Mouse (Mus musculus): Measurements from ENCODE around the gene Rhoa. TPM values are rescaled to one million over a fixed set of nuclear protein-coding genes. Genes with fewer than 3 reads are reported as not detected.
"Not testable (repeated sequence)": the region's sequence is repeated elsewhere in the genome, so short reads cannot be mapped to it uniquely, and the experiment has no call there.

Rhoa gene
- polyA plus RNA-seq, 1 experiment from 2014 or later = 448 TPM

DNA sequence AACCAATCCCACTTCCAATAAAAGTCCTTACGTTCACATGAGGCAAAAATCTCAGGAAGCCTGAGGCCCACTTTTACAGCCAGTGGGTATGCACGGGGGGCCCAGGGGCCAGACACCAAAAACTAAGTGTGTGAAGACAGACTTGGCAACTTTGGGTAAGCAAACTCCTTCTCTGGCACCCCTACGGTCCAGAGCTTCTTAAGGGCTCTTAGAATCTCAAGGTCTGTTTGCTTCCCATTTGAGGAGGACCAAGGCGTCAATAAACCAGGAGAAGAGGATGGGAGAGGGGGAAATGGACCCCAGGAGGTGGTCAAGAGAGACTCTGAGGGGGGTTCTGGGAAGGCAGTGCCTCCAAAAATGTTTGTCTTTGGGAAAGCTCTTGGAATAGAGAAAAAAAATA is 32.4 kb upstream of the Rhoa start:
- no peaks in the 10 kb centered on the region for H3K36me3 ChIP-seq (ENCODE audit: insufficient read depth, low read length)
- WGBS = 80% methylated on average over 4 of the region's 4 CpGs
- no peaks in the 10 kb centered on the region for H3K9me3 ChIP-seq (replicated peaks; ENCODE audit: low read length)
- H3K9ac ChIP-seq (ENCODE audit: low read depth, low read length) = no peak overlapping the region
- no peaks in the 10 kb centered on the region for H3K27me3 ChIP-seq (ENCODE audit: insufficient read depth, low read length)
- H3K4me2 ChIP-seq (ENCODE audit: low read length) = no peak overlapping the region
- H3K4me3 ChIP-seq (replicated peaks; ENCODE audit: low read depth, low read length) = no peak overlapping the region
- no peak for ATAC-seq (replicated peaks; ENCODE audit: low FRiP score, low read depth)
- peaks cover 12% of the 10 kb centered on the region for H3K4me1 ChIP-seq (replicated peaks; ENCODE audit: insufficient read depth, low read length)
- no peak overlapping the region for H3K27ac ChIP-seq
- no peak for TF ChIP-seq CTCF (IDR thresholded peaks at IDR 0.05; ENCODE audit: low read depth)
- DNase-seq (ENCODE audit: low spot score) = no peak

DNA sequence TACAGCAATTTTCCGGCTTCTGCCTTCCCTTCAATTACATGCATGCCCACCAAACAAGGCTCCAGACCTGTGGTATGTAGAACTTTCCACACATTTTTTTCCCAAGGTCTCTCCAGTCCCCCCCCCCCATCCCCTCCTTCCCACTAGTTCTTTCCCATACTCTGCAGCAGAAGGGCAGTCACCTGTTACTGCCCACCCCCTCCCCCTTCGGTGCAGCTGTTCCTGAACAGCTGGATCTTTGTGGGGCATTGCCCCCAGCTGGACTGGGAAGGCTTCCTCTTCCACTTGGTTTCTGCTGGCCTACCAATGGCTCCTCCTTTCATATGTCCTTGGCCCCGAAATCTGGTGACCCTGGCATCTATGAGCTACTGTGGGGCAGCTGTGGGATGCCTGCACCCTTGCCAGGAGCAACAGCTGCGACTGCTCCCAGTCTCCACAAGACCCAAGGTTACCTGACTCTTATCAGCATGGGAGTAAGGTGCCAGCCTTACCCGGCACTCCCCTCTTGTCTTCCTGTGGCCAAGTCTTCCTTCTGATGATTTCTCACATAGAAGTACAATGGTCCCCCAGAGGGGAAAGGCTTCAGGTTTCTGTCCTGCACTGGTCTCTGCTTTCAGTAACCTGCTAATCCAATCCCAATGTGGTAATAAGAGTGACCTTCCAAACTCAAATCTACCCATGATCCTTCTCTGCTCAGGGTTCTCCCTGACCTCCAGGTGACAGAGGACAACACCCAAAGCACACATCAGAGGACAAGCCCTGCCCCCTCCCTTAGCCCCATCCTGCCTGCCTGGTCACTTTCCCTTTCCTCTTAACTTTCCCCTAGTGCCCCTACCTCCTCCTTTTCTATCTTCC is 31.2 kb upstream of the Rhoa start:
- Histone ChIP-seq H3K9ac (ENCODE audit: low read depth, low read length) (0 out of 2 replicates have a peak overlapping the region, but pooled peaks have one; percentile 13), H3K4me1 (replicated peaks; ENCODE audit: insufficient read depth, low read length) (peaks cover 12% of the 10 kb centered on the region), H3K27ac (peak overlapping the region; percentile 70), H3K9me3 (replicated peaks; ENCODE audit: low read length) (no peaks in the 10 kb centered on the region), H3K4me3 (replicated peaks; ENCODE audit: low read depth, low read length) (no peak overlapping the region), H3K4me2 (ENCODE audit: low read length) (no peak overlapping the region), H3K36me3 (ENCODE audit: insufficient read depth, low read length) (no peaks in the 10 kb centered on the region), H3K27me3 (ENCODE audit: insufficient read depth, low read length) (no peaks in the 10 kb centered on the region)
- no peak for TF ChIP-seq CTCF (IDR thresholded peaks at IDR 0.05; ENCODE audit: low read depth)
- ATAC-seq (replicated peaks; ENCODE audit: low FRiP score, low read depth) (peak; percentile 53; the same call in 1 of the 2 replicates), DNase-seq (ENCODE audit: low spot score) (no peak)
- 52% methylated on average over 5 of the region's 5 CpGs for WGBS

DNA sequence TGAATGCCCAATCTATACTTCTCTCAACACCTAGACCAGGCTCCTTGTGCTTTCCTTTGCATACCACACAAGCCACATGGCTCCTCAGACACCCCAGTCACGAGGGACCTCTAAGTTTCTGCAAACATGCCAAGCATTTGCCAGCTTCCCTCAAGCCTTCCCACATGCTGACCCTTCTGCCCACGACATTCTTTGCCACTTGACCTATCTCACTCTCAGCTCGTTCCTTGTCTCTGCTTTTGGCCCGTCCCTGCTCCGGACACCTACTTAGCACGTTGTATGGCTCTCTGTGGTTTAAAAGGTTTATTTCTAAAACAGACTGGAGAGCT is 30.6 kb upstream of the Rhoa start:
- Histone ChIP-seq H3K9me3 (replicated peaks; ENCODE audit: low read length) (no peaks in the 10 kb centered on the region), H3K36me3 (ENCODE audit: insufficient read depth, low read length) (no peaks in the 10 kb centered on the region), H3K4me2 (ENCODE audit: low read length) (no peak overlapping the region), H3K4me1 (replicated peaks; ENCODE audit: insufficient read depth, low read length) (peaks cover 12% of the 10 kb centered on the region), H3K27ac (peak overlapping the region; percentile 70; the same call in 1 of the 2 replicates), H3K4me3 (replicated peaks; ENCODE audit: low read depth, low read length) (no peak overlapping the region), H3K9ac (ENCODE audit: low read depth, low read length) (0 out of 2 replicates have a peak overlapping the region, but pooled peaks have one; percentile 13), H3K27me3 (ENCODE audit: insufficient read depth, low read length) (no peaks in the 10 kb centered on the region)
- DNase-seq (ENCODE audit: low spot score) (no peak), ATAC-seq (replicated peaks; ENCODE audit: low FRiP score, low read depth) (no peak)
- TF ChIP-seq CTCF (IDR thresholded peaks at IDR 0.05; ENCODE audit: low read depth) = no peak
- 42% methylated on average over 6 of the region's 6 CpGs for WGBS

DNA sequence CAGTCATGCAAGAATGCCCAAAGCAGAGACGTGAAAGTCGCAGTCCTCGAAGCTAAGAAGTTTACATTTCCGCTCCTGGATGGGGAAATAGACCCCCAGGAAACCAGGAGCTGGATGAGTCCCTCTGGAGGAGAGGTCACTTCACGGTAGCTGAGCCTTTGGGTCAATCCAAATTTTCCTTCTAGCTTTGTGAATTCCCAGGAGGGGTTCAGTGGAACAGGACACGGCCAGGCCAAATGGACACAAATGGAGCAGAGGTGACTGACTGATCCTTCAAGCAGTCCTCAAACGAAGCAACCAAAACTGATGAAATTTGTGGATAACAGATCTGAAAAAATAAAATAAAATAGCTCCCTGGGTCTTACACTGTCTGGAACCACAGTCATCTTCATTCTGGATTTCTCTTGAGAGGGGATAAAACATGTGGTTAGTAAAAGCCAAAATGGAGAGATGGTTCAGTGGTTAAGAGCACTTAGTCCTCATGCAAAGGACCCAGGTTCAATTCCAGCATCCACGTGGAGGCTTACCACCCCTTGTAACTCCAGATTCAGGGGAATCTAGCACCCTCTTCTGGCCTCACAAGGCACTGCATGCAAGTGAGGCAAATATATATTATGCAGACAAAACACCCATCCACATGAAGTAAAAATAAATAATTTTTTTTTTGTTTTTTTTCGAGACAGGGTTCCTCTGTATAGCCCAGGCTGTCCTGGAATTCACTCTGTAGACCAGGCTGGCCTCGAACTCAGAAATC is 27.1 kb upstream of the Rhoa start:
- no peaks in the 10 kb centered on the region for H3K27me3 ChIP-seq (ENCODE audit: insufficient read depth, low read length)
- no peak overlapping the region for H3K4me2 ChIP-seq (ENCODE audit: low read length)
- H3K36me3 ChIP-seq (ENCODE audit: insufficient read depth, low read length) = no peaks in the 10 kb centered on the region
- H3K4me1 ChIP-seq (replicated peaks; ENCODE audit: insufficient read depth, low read length) = 0 out of 2 replicates have a peak, but pooled peaks cover 5% of the 10 kb centered on the region
- H3K27ac ChIP-seq = no peak overlapping the region
- H3K9ac ChIP-seq (ENCODE audit: low read depth, low read length) = no peak overlapping the region
- 51% methylated on average over 10 of the region's 10 CpGs for WGBS
- ATAC-seq (replicated peaks; ENCODE audit: low FRiP score, low read depth) = no peak
- DNase-seq (ENCODE audit: low spot score) = no peak
- peak; percentile 72 for TF ChIP-seq CTCF (IDR thresholded peaks at IDR 0.05; ENCODE audit: low read depth)
- H3K4me3 ChIP-seq (replicated peaks; ENCODE audit: low read depth, low read length) = no peak overlapping the region
- H3K9me3 ChIP-seq (replicated peaks; ENCODE audit: low read length) = no peaks in the 10 kb centered on the region

DNA sequence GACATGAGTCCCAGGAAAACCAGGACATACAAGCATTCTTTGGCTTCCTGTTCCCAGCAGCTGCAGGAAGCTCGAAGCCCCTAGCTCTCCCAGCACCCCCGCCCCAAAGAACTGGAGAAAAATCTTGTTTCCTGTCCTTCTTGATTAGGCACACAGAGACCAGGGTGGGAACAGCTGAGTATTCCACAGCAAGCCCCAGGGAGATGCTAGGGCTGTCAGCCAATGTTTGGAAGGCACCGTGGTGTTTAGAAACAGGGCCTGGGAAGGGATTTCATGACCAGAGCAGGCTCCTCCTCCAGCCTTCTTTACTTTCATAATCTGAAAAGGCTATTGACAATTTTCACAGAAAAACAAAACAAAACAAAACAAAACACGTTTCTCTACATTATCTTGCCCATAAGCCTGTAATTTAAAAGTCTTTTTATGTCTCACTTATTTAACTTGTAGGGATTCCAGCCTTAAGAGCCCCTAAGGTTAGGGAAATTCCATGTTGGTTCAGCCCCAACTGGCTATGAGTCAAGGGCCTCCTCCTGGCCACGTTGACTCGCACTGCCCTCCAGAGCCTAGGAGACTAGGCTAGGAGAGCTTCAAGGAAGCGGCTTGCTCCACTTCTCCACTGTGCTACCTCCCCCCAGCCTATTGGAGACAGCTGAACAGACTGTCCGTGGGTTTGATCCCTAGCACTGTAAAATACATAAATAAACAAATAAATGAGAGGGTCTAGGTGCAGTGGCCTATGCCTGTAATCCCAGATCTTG is 25.7 kb upstream of the Rhoa start:
- WGBS = 33% methylated on average over 8 of the region's 8 CpGs
- H3K9ac ChIP-seq (ENCODE audit: low read depth, low read length) = no peak overlapping the region
- no peaks in the 10 kb centered on the region for H3K36me3 ChIP-seq (ENCODE audit: insufficient read depth, low read length)
- no peaks in the 10 kb centered on the region for H3K9me3 ChIP-seq (replicated peaks; ENCODE audit: low read length)
- H3K27ac ChIP-seq = peak overlapping the region; percentile 72
- ATAC-seq (replicated peaks; ENCODE audit: low FRiP score, low read depth) = no peak; the same call in 1 of the 2 replicates
- DNase-seq (ENCODE audit: low spot score) = peak; percentile 85
- H3K4me1 ChIP-seq (replicated peaks; ENCODE audit: insufficient read depth, low read length) = no peaks in the 10 kb centered on the region
- H3K4me3 ChIP-seq (replicated peaks; ENCODE audit: low read depth, low read length) = no peak overlapping the region
- peak; percentile 6; the same call in 1 of the 2 replicates for TF ChIP-seq CTCF (IDR thresholded peaks at IDR 0.05; ENCODE audit: low read depth)
- H3K27me3 ChIP-seq (ENCODE audit: insufficient read depth, low read length) = no peaks in the 10 kb centered on the region
- H3K4me2 ChIP-seq (ENCODE audit: low read length) = no peak overlapping the region

DNA sequence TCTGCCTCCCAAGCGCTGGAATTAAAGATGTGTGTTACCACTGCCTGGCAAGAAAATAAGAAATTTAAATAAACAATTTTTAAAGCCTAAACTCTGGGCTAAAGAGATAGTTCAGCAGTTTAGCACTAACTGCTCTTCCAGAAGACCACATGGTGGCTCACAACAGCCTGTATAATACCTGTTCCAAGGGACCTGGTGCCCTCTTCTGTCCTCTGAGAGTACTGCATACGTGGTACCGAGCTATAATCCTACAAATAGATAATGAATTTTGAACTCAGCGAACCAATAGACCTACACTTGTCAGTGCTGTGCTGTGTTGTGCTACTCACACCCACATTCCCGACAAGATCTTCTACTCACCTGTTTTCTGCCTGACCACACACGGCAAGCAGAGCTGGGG is 21.5 kb upstream of the Rhoa start:
- no peaks in the 10 kb centered on the region for H3K27me3 ChIP-seq (ENCODE audit: insufficient read depth, low read length)
- WGBS = 7% methylated on average over 6 of the region's 6 CpGs
- H3K9ac ChIP-seq (ENCODE audit: low read depth, low read length) = no peak overlapping the region
- no peak overlapping the region for H3K27ac ChIP-seq
- H3K4me3 ChIP-seq (replicated peaks; ENCODE audit: low read depth, low read length) = no peak overlapping the region
- no peaks in the 10 kb centered on the region for H3K36me3 ChIP-seq (ENCODE audit: insufficient read depth, low read length)
- peak; percentile 96 for TF ChIP-seq CTCF (IDR thresholded peaks at IDR 0.05; ENCODE audit: low read depth)
- peak; percentile 90 for DNase-seq (ENCODE audit: low spot score)
- ATAC-seq (replicated peaks; ENCODE audit: low FRiP score, low read depth) = peak; percentile 61; the same call in 1 of the 2 replicates
- H3K4me2 ChIP-seq (ENCODE audit: low read length) = no peak overlapping the region
- H3K9me3 ChIP-seq (replicated peaks; ENCODE audit: low read length) = no peaks in the 10 kb centered on the region
- no peaks in the 10 kb centered on the region for H3K4me1 ChIP-seq (replicated peaks; ENCODE audit: insufficient read depth, low read length)

DNA sequence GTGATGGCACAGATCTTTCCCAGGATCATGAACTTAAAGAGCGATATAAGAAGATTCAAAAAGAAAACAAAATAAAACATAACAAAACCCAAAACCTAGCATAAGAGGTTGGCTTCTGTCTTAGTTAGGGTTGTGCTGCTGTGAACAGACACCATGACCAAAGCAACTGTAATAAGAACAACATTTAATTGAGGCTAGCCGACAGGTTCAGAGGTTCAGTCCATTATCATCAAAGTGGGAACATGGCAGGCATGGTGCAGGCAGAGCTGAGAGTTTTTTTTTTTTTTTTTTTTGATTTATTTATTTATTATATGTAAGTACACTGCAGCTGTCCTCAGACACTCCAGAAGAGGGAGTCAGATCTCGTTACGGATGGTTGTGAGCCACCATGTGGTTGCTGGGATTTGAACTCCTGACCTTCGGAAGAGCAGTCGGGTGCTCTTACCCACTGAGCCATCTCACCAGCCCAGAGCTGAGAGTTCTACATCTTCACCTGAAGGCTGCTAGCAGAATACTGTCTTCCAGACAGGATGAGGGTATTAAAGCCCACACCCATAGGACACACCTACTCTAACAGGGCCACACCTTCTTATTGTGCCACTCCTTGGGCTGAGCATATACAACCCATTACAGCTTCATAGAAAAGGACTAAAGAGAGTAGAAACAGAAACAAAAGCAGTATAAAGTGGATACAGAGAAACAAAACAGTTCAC is 18.2 kb upstream of the Rhoa start:
- WGBS = 81% methylated on average over 4 of the region's 6 CpGs
- not testable (repeated sequence) for H3K4me2 ChIP-seq (ENCODE audit: low read length); ATAC-seq (replicated peaks; ENCODE audit: low FRiP score, low read depth)

More for the DNA sequence above, 18.2 kb upstream of the Rhoa start:
- not testable (repeated sequence) for DNase-seq (ENCODE audit: low spot score); H3K27me3 ChIP-seq (ENCODE audit: insufficient read depth, low read length); H3K9ac ChIP-seq (ENCODE audit: low read depth, low read length); H3K9me3 ChIP-seq (replicated peaks; ENCODE audit: low read length); H3K4me3 ChIP-seq (replicated peaks; ENCODE audit: low read depth, low read length); H3K27ac ChIP-seq; H3K36me3 ChIP-seq (ENCODE audit: insufficient read depth, low read length); H3K4me1 ChIP-seq (replicated peaks; ENCODE audit: insufficient read depth, low read length)
